ENCODE assay signal across 8 mouse cellular contexts in the genomic region with DNA sequence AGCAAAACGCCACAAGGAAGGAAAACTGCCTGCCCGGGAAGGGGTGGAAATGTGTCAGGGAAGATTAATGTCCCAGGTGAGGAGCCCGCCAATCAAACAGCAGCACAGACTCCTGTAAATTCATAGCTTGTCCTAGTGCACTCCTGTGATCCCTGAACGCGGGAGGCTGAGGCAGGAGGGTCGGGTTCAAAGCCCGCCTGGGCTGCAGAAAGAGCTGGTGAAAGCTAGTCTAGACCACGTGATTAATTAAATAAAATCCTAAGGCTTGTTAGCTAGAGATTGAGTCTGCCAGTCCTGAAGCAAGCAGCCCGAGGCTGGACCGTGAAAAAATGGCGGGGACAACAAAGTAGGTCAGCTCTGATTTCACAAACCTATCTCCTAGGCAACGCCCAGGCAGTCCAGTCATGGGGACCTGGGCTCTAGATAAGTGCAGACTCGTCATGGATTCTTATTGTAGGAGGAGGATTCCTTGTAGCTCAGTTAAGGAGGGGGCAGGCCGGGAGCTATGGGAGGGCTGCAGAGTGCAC. TPM values are rescaled to one million over a fixed set of nuclear protein-coding genes. Genes with fewer than 3 reads are reported as not detected.
DNase-seq lines count a peak whose midpoint lies in the region; ATAC-seq and TF ChIP-seq lines count a peak whose summit lies in the region.

No protein-coding gene starts in this region.

- 33% methylated on average over 14 of the region's 14 CpGs for WGBS in lung, adult 2 months
- WGBS in limb, embryonic 12.5 days, result 44% methylated on average over 14 of the region's 14 CpGs
- WGBS in neural tube, embryonic 13.5 days, result 35% methylated on average over 14 of the region's 14 CpGs

- no peaks in the 10 kb centered on the region for H3K27me3 ChIP-seq in limb, embryonic 12.5 days
- no peaks in the 10 kb centered on the region for H3K27me3 ChIP-seq in neural tube, embryonic 13.5 days

- no peaks in the 10 kb centered on the region for H3K36me3 ChIP-seq in limb, embryonic 12.5 days
- no peaks in the 10 kb centered on the region for H3K36me3 ChIP-seq in neural tube, embryonic 13.5 days

- peak overlapping the region; percentile 74; the same call in 1 of the 2 replicates for H3K27ac ChIP-seq in limb, embryonic 12.5 days
- H3K27ac ChIP-seq in neural tube, embryonic 13.5 days (replicated peaks), result no peak overlapping the region

- TF ChIP-seq POLR2A in lung, adult 2 months (IDR thresholded peaks at IDR 0.05; ENCODE audit: borderline replicate concordance, extremely low read depth, low read depth, low read length), result no peak

- DNase-seq in lung, adult 2 months, result peak; percentile 29
- no peak for DNase-seq in lung, postnatal 25 days (ENCODE audit: low spot score)
- DNase-seq in embryo, embryonic 11 days, result peak; percentile 48
- peak; percentile 31 to 51 for DNase-seq in heart, postnatal 10 days
- DNase-seq in layer of hippocampus, postnatal 14 days (ENCODE audit: low spot score in 2 of 2), result no peak
- no peak for DNase-seq in cerebellum, adult 18-20 months

- ATAC-seq in limb, embryonic 12.5 days (ENCODE audit: insufficient number of reproducible peaks, insufficient read depth, low FRiP score, low TSS enrichment, low read depth), result peak; percentile 39; the same call in 1 of the 2 replicates
- no peak for ATAC-seq in neural tube, embryonic 13.5 days (ENCODE audit: low read depth)

- intact Hi-C loops in heart, postnatal 10 days (cut with DNase I), result loop anchor here (5.0 kb wide), 1 partner anchor 86 kb away; a partner anchor contains a TSS

- TF ChIP-seq CTCF in lung, adult 2 months (IDR thresholded peaks at IDR 0.05; ENCODE audit: insufficient read depth, low read length), result no peak

- peaks cover 5% of the 10 kb centered on the region; the same call in 1 of the 2 replicates for H3K4me1 ChIP-seq in lung, adult 2 months (ENCODE audit: control insufficient read depth, insufficient read depth, low read length)
- H3K4me1 ChIP-seq in limb, embryonic 12.5 days (replicated peaks), result peaks cover 15% of the 10 kb centered on the region
- H3K4me1 ChIP-seq in neural tube, embryonic 13.5 days (replicated peaks), result peaks cover 12% of the 10 kb centered on the region

- H3K9ac ChIP-seq in limb, embryonic 12.5 days (replicated peaks), result no peak overlapping the region
- 0 out of 2 replicates have a peak overlapping the region, but pooled peaks have one; percentile 12 for H3K9ac ChIP-seq in neural tube, embryonic 13.5 days

- peak overlapping the region; percentile 48 for H3K4me2 ChIP-seq in limb, embryonic 12.5 days
- H3K4me2 ChIP-seq in neural tube, embryonic 13.5 days, result peak overlapping the region; percentile 48

- H3K9me3 ChIP-seq in limb, embryonic 12.5 days, result no peaks in the 10 kb centered on the region
- no peaks in the 10 kb centered on the region for H3K9me3 ChIP-seq in neural tube, embryonic 13.5 days

- peak overlapping the region; percentile 49 for H3K4me3 ChIP-seq in lung, adult 2 months (replicated peaks; ENCODE audit: extremely low read depth, low read depth, low read length)
- peak overlapping the region; percentile 18 for H3K4me3 ChIP-seq in limb, embryonic 12.5 days (replicated peaks)
- 0 out of 2 replicates have a peak overlapping the region, but pooled peaks have one; percentile 12 for H3K4me3 ChIP-seq in neural tube, embryonic 13.5 days

RNA-seq across cellular contexts. Expression of a gene that starts 38.9 kb away (rescaled TPM):
- 2.0 and 2.2 TPM in 2 replicates for polyA plus RNA-seq in lung, adult 2 months (2012; rRNA removed)
- total RNA-seq in heart, postnatal 10 days (2021), result under 1 TPM in 1 of 2 experiments, not detected in 1; 0.07 TPM
- 0.64 and 0.73 TPM in 2 replicates for polyA plus RNA-seq in limb, embryonic 12.5 days (2016; fragmentation: Nextera tagmentation; extraction: Ambion mirVana)
- not detected in 2 replicates for polyA plus RNA-seq in neural tube, embryonic 13.5 days (2015; fragmentation: Nextera tagmentation; extraction: Ambion mirVana)
- 1 to 10 TPM in 1 of 2 experiments, under 1 TPM in 1; 0.46 to 1.0 TPM for total RNA-seq in layer of hippocampus, postnatal 14 days (2021)

Comparison
In these comparisons a context has a peak if more than half of its experiments do, and no peak if none do; other contexts are left out.
1. DNase-seq: peak in lung, adult 2 months (single experiment), embryo, embryonic 11 days (single experiment) and heart, postnatal 10 days (2 of 2); none in lung, postnatal 25 days (single experiment), layer of hippocampus, postnatal 14 days (0 of 2) and cerebellum, adult 18-20 months (0 of 2).
2. Peak in every context shown above with its lines, with median percentiles within 50 percentile points of each other: H3K4me3 ChIP-seq.